Comparison of ENCODE assay signal across 8 mouse cellular contexts in the genomic region with DNA sequence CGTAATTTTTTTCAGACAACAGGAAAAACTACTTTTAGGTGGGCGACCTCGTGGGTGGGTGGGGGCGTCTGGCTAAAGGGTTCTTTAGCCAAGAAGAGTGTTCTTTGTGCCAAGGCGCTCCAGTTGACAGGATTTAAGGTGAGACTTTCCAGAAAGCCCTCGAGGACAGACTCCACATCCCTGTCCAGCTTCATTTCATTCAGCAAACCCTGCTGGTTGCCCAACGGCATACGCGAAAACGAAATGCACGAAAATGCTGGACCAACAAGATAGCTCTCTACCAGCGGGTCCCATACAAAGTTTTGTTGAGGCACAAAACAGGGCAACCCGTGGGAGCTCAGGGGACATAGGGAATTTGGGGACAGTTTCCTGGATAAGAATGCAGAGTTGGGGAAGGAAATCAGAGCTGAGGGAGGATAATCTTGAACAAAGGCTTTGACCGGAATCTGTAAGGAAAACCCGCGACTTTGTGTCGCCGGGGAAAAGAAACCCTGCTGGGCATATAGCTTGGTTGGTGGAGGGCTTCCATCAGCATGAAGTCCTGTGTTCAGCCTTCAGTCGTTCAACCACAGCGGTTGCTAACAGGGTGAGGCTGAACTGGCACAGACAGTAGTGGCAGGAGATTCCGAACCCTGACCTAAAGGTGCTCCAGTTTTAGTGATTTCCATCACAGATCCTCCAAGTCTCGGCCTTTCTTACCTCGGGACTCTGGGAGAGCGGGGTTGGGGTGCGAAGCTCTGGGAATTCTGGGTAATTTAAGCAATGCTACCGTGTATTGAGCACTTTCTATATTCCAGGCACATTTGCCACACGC. TPM values are rescaled to one million over a fixed set of nuclear protein-coding genes. Genes with fewer than 3 reads are reported as not detected.
DNase-seq lines count a peak whose midpoint lies in the region; ATAC-seq and TF ChIP-seq lines count a peak whose summit lies in the region.

No protein-coding gene starts in this region.

- H3K9me3 ChIP-seq in embryonic facial prominence, embryonic 13.5 days, result no peaks in the 10 kb centered on the region
- no peaks in the 10 kb centered on the region for H3K9me3 ChIP-seq in limb, embryonic 10.5 days (replicated peaks)
- H3K9me3 ChIP-seq in neural tube, embryonic 14.5 days (ENCODE audit: control insufficient read depth, low read length), result no peaks in the 10 kb centered on the region

- no peak overlapping the region for H3K27ac ChIP-seq in layer of hippocampus, adult 2 months
- 0 out of 2 replicates have a peak overlapping the region, but pooled peaks have one; percentile 11 for H3K27ac ChIP-seq in embryonic facial prominence, embryonic 13.5 days
- peak overlapping the region; percentile 88 for H3K27ac ChIP-seq in limb, embryonic 10.5 days
- no peak overlapping the region; the same call in 1 of the 2 replicates for H3K27ac ChIP-seq in neural tube, embryonic 14.5 days (ENCODE audit: low read depth, low read length)

- H3K9ac ChIP-seq in embryonic facial prominence, embryonic 13.5 days, result peak overlapping the region; percentile 58
- H3K9ac ChIP-seq in neural tube, embryonic 14.5 days (replicated peaks; ENCODE audit: low read depth, low read length), result peak overlapping the region; percentile 64; the same call in 1 of the 2 replicates

- no peak for ATAC-seq in embryonic facial prominence, embryonic 13.5 days (ENCODE audit: insufficient number of reproducible peaks, insufficient read depth, low FRiP score, low TSS enrichment, low read depth)
- ATAC-seq in neural tube, embryonic 14.5 days (ENCODE audit: low read depth), result no peak

- WGBS in embryonic facial prominence, embryonic 13.5 days, result 5% methylated on average over 27 of the region's 27 CpGs
- 8% methylated on average over 27 of the region's 27 CpGs for WGBS in limb, embryonic 10.5 days
- 6% methylated on average over 27 of the region's 27 CpGs for WGBS in neural tube, embryonic 14.5 days

- H3K27me3 ChIP-seq in embryonic facial prominence, embryonic 13.5 days, result peaks cover 93% of the 10 kb centered on the region
- H3K27me3 ChIP-seq in limb, embryonic 10.5 days (ENCODE audit: low read depth, poor library complexity, severe bottlenecking), result peaks cover 94% of the 10 kb centered on the region
- H3K27me3 ChIP-seq in neural tube, embryonic 14.5 days (ENCODE audit: control insufficient read depth, insufficient read depth, low read length), result peaks cover 23% of the 10 kb centered on the region

- peak overlapping the region; percentile 54 for H3K4me3 ChIP-seq in layer of hippocampus, adult 2 months
- peak overlapping the region; percentile 54 for H3K4me3 ChIP-seq in embryonic facial prominence, embryonic 13.5 days
- peak overlapping the region; percentile 61 for H3K4me3 ChIP-seq in limb, embryonic 10.5 days
- H3K4me3 ChIP-seq in neural tube, embryonic 14.5 days (ENCODE audit: low read depth, low read length), result peak overlapping the region; percentile 51

- no peaks in the 10 kb centered on the region for H3K36me3 ChIP-seq in embryonic facial prominence, embryonic 13.5 days
- H3K36me3 ChIP-seq in limb, embryonic 10.5 days, result no peaks in the 10 kb centered on the region
- H3K36me3 ChIP-seq in neural tube, embryonic 14.5 days (ENCODE audit: control insufficient read depth, insufficient read depth, low read length), result no peaks in the 10 kb centered on the region

- TF ChIP-seq CTCF in layer of hippocampus, adult 2 months (conservative IDR thresholded peaks at IDR 0.05), result no peak

- DNase-seq in layer of hippocampus, adult 2 months (ENCODE audit: low spot score in 2 of 2), result no peak
- DNase-seq in layer of hippocampus, postnatal 25 days (ENCODE audit: extremely low spot score in 1 of 2, low spot score in 1 of 2), result no peak
- peak; percentile 51 for DNase-seq in limb, embryonic 10.5 days (ENCODE audit: low spot score)
- DNase-seq in adrenal gland, postnatal 10 days, result no peak
- DNase-seq in left cerebral cortex, adult 9 months (ENCODE audit: low spot score in 2 of 2), result no peak
- no peak for DNase-seq in ovary, postnatal 36 days (ENCODE audit: low spot score)

- H3K4me2 ChIP-seq in embryonic facial prominence, embryonic 13.5 days, result peak overlapping the region; percentile 95
- peak overlapping the region; percentile 71 for H3K4me2 ChIP-seq in neural tube, embryonic 14.5 days (ENCODE audit: low read depth, low read length)

- H3K4me1 ChIP-seq in embryonic facial prominence, embryonic 13.5 days, result peaks cover 60% of the 10 kb centered on the region
- peaks cover 71% of the 10 kb centered on the region for H3K4me1 ChIP-seq in limb, embryonic 10.5 days
- peaks cover 15% of the 10 kb centered on the region; the same call in 1 of the 2 replicates for H3K4me1 ChIP-seq in neural tube, embryonic 14.5 days (ENCODE audit: control insufficient read depth, insufficient read depth, low read length)

RNA-seq across cellular contexts. Expression of a gene that starts 3.6 kb away (rescaled TPM):
- total RNA-seq in layer of hippocampus, adult 2 months (2021), result 1 to 10 TPM; 2.7 to 4.0 TPM
- 1 to 10 TPM; 3.0 to 3.9 TPM for total RNA-seq in layer of hippocampus, postnatal 25 days (2021)
- 3.9 and 6.4 TPM in 2 replicates for polyA plus RNA-seq in embryonic facial prominence, embryonic 13.5 days (2015; fragmentation: Nextera tagmentation; extraction: Ambion mirVana)
- 9.2 and 10.9 TPM in 2 replicates for polyA plus RNA-seq in limb, embryonic 10.5 days (2016; fragmentation: Nextera tagmentation; extraction: Ambion mirVana)
- 13.4 and 15.4 TPM in 2 replicates for polyA plus RNA-seq in neural tube, embryonic 14.5 days (2014; fragmentation: Nextera tagmentation; extraction: Ambion mirVana)
- total RNA-seq in adrenal gland, postnatal 10 days (2021), result 10 to 100 TPM; 12.3 to 21.7 TPM

RNA-seq across cellular contexts. Expression of a gene that starts 3.6 kb away (rescaled TPM):
- total RNA-seq in layer of hippocampus, adult 2 months (2021), result not detected
- total RNA-seq in layer of hippocampus, postnatal 25 days (2021), result not detected
- polyA plus RNA-seq in embryonic facial prominence, embryonic 13.5 days (2015; fragmentation: Nextera tagmentation; extraction: Ambion mirVana), result not detected in 2 replicates
- not detected in 2 replicates for polyA plus RNA-seq in limb, embryonic 10.5 days (2016; fragmentation: Nextera tagmentation; extraction: Ambion mirVana)
- polyA plus RNA-seq in neural tube, embryonic 14.5 days (2014; fragmentation: Nextera tagmentation; extraction: Ambion mirVana), result not detected in 2 replicates
- total RNA-seq in adrenal gland, postnatal 10 days (2021), result not detected

RNA-seq across cellular contexts. Expression of a gene that starts 4.9 kb away (rescaled TPM):
- 10 to 100 TPM in 1 of 2 experiments, 1 to 10 TPM in 1; 9.0 to 10.0 TPM for total RNA-seq in layer of hippocampus, adult 2 months (2021)
- 10 to 100 TPM in 1 of 2 experiments, 1 to 10 TPM in 1; 9.9 to 10.3 TPM for total RNA-seq in layer of hippocampus, postnatal 25 days (2021)
- polyA plus RNA-seq in embryonic facial prominence, embryonic 13.5 days (2015; fragmentation: Nextera tagmentation; extraction: Ambion mirVana), result 18.8 and 19.7 TPM in 2 replicates
- 19.0 and 23.5 TPM in 2 replicates for polyA plus RNA-seq in limb, embryonic 10.5 days (2016; fragmentation: Nextera tagmentation; extraction: Ambion mirVana)
- polyA plus RNA-seq in neural tube, embryonic 14.5 days (2014; fragmentation: Nextera tagmentation; extraction: Ambion mirVana), result 12.4 and 15.6 TPM in 2 replicates
- 10 to 100 TPM in 1 of 2 experiments, 1 to 10 TPM in 1; 7.9 to 10.1 TPM for total RNA-seq in adrenal gland, postnatal 10 days (2021)

RNA-seq across cellular contexts. Expression of a gene that starts 6.9 kb away (rescaled TPM):
- total RNA-seq in layer of hippocampus, adult 2 months (2021), result not detected
- total RNA-seq in layer of hippocampus, postnatal 25 days (2021), result not detected
- polyA plus RNA-seq in embryonic facial prominence, embryonic 13.5 days (2015; fragmentation: Nextera tagmentation; extraction: Ambion mirVana), result 0.72 TPM in 1 of 2 replicates, not detected in the other
- 0.60 and 0.79 TPM in 2 replicates for polyA plus RNA-seq in limb, embryonic 10.5 days (2016; fragmentation: Nextera tagmentation; extraction: Ambion mirVana)
- 0.44 TPM in 1 of 2 replicates, not detected in the other for polyA plus RNA-seq in neural tube, embryonic 14.5 days (2014; fragmentation: Nextera tagmentation; extraction: Ambion mirVana)
- not detected for total RNA-seq in adrenal gland, postnatal 10 days (2021)

RNA-seq across cellular contexts. Expression of a gene that starts 12.1 kb away (rescaled TPM):
- total RNA-seq in layer of hippocampus, adult 2 months (2021), result under 1 TPM; 0.38 to 0.66 TPM
- total RNA-seq in layer of hippocampus, postnatal 25 days (2021), result under 1 TPM; 0.57 to 0.70 TPM
- 2.9 and 3.9 TPM in 2 replicates for polyA plus RNA-seq in embryonic facial prominence, embryonic 13.5 days (2015; fragmentation: Nextera tagmentation; extraction: Ambion mirVana)
- 0.76 and 1.1 TPM in 2 replicates for polyA plus RNA-seq in limb, embryonic 10.5 days (2016; fragmentation: Nextera tagmentation; extraction: Ambion mirVana)
- polyA plus RNA-seq in neural tube, embryonic 14.5 days (2014; fragmentation: Nextera tagmentation; extraction: Ambion mirVana), result 0.16 TPM in 1 of 2 replicates, not detected in the other
- under 1 TPM; 0.45 to 0.51 TPM for total RNA-seq in adrenal gland, postnatal 10 days (2021)

Comparison
In these comparisons a context has a peak if more than half of its experiments do, and no peak if none do; other contexts are left out.
1. H3K27ac ChIP-seq: peak in embryonic facial prominence, embryonic 13.5 days (single experiment) and limb, embryonic 10.5 days (single experiment); none in layer of hippocampus, adult 2 months (single experiment) and neural tube, embryonic 14.5 days (single experiment).
2. Peak in every context shown above with its lines, with median percentiles within 50 percentile points of each other: H3K4me3 ChIP-seq.